11 mouse cellular contexts compared by ENCODE assay signal in the genomic region with DNA sequence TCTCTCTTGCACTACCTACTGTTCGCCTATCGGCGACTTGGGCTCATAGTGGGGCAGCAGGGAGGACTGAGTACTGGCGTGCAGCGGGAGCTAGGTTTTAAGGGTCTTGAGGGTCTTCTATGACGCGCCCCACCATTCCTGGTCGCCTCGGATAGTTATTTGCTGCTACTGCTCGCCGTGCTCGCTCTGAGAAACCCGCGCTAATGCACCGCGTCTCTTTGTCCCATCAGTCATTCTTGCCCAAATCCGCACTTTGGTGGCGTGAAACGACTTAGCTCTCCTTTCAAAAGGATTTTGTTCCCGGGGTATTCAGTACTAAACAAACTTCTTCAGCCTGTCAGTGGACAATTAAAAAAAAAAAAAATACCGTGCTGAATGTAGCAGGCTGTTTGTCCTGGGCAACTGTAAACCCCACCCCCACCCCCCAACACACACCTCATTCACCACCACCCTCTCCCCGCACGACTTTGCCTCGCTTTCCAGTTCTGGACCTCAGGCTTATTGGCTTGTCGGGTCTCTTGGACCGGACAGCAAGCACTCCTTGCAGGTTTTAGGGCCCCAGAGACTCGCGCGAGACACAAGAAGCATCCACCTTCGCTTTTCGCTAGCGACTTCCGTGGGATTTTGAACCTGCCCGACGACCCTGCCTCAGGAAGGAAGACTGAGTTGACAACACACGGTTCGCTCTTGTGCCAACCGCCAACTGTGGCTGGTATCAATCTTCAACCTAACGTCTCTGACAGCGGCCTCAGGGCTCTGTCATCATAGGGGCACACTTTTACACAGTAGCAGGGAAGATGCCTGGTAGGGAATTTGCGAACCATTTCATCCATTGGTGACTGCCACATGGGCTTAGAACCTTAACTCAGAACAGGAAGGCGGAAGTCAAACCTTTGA. TPM values are rescaled to one million over a fixed set of nuclear protein-coding genes. Genes with fewer than 3 reads are reported as not detected.
A peak's percentile ranks its signal among the peaks of the same experiment; 100 is the strongest.
DNase-seq lines count a peak whose midpoint lies in the region; ATAC-seq and TF ChIP-seq lines count a peak whose summit lies in the region.
"Had no signal": no experiment of that assay in that cellular context is flagged by ENCODE, and none has a peak within 500 bp of the region (broad histone marks: within the 10 kb centered on the region; RNA-seq: fewer than 3 reads in every experiment).

No protein-coding gene starts in this region.

- WGBS in intestine, embryonic 14.5 days = 1% methylated on average over 42 of the region's 42 CpGs
- 2% methylated on average over 42 of the region's 42 CpGs for WGBS in intestine, embryonic 16.5 days
- 1% methylated on average over 42 of the region's 42 CpGs for WGBS in hindbrain, embryonic 14.5 days
- WGBS in stomach, postnatal 0 days = 2% methylated on average over 42 of the region's 42 CpGs

- H3K27me3 ChIP-seq in intestine, embryonic 14.5 days (replicated peaks; ENCODE audit: control insufficient read depth, insufficient read depth, low read length) = peaks cover 100% of the 10 kb centered on the region
- peaks cover 86% of the 10 kb centered on the region for H3K27me3 ChIP-seq in intestine, embryonic 16.5 days (replicated peaks; ENCODE audit: control insufficient read depth, insufficient read depth, low read length)
- peaks cover 99% of the 10 kb centered on the region for H3K27me3 ChIP-seq in hindbrain, embryonic 14.5 days (ENCODE audit: control insufficient read depth, insufficient read depth, low read length)
- H3K27me3 ChIP-seq in stomach, postnatal 0 days (ENCODE audit: control insufficient read depth, insufficient read depth, low read length) = peaks cover 55% of the 10 kb centered on the region

- no peak overlapping the region for H3K4me2 ChIP-seq in intestine, embryonic 14.5 days (ENCODE audit: low read length)
- no peak overlapping the region for H3K4me2 ChIP-seq in intestine, embryonic 16.5 days (ENCODE audit: low read depth, low read length)
- H3K4me2 ChIP-seq in hindbrain, embryonic 14.5 days (replicated peaks) = peak overlapping the region; percentile 49
- no peak overlapping the region for H3K4me2 ChIP-seq in stomach, postnatal 0 days (replicated peaks; ENCODE audit: low read depth)
- H3K4me2 ChIP-seq: liver, embryonic 13.5 days had no signal

- H3K9me3 ChIP-seq in intestine, embryonic 14.5 days (ENCODE audit: control insufficient read depth, low read length) = no peaks in the 10 kb centered on the region
- no peaks in the 10 kb centered on the region for H3K9me3 ChIP-seq in intestine, embryonic 16.5 days (ENCODE audit: control insufficient read depth, low read length)
- no peaks in the 10 kb centered on the region for H3K9me3 ChIP-seq in hindbrain, embryonic 14.5 days (ENCODE audit: control insufficient read depth, low read length)
- H3K9me3 ChIP-seq in stomach, postnatal 0 days (ENCODE audit: control insufficient read depth, low read length) = no peaks in the 10 kb centered on the region
- H3K9me3 ChIP-seq: liver, embryonic 13.5 days had no signal

- no peaks in the 10 kb centered on the region for H3K36me3 ChIP-seq in intestine, embryonic 14.5 days (ENCODE audit: control insufficient read depth, insufficient read depth, low read length)
- no peaks in the 10 kb centered on the region for H3K36me3 ChIP-seq in intestine, embryonic 16.5 days (ENCODE audit: control insufficient read depth, insufficient read depth, low read length)
- no peaks in the 10 kb centered on the region for H3K36me3 ChIP-seq in hindbrain, embryonic 14.5 days (replicated peaks; ENCODE audit: control insufficient read depth, insufficient read depth)
- H3K36me3 ChIP-seq in stomach, postnatal 0 days (ENCODE audit: control insufficient read depth, insufficient read depth, low read length) = no peaks in the 10 kb centered on the region
- H3K36me3 ChIP-seq: liver, embryonic 13.5 days had no signal

- no peak for ATAC-seq in intestine, embryonic 14.5 days (replicated peaks; ENCODE audit: low FRiP score, low TSS enrichment, low read depth)
- no peak for ATAC-seq in intestine, embryonic 16.5 days
- ATAC-seq in hindbrain, embryonic 14.5 days (ENCODE audit: low FRiP score) = no peak
- ATAC-seq in stomach, postnatal 0 days (ENCODE audit: low FRiP score, low TSS enrichment) = no peak

- H3K27ac ChIP-seq in intestine, embryonic 14.5 days (ENCODE audit: low read depth) = no peak overlapping the region
- H3K27ac ChIP-seq in intestine, embryonic 16.5 days (ENCODE audit: low read length) = no peak overlapping the region
- no peak overlapping the region for H3K27ac ChIP-seq in hindbrain, embryonic 14.5 days
- H3K27ac ChIP-seq in stomach, postnatal 0 days (replicated peaks) = no peak overlapping the region
- H3K27ac ChIP-seq: liver, embryonic 13.5 days had no signal

- H3K4me3 ChIP-seq in intestine, embryonic 14.5 days (ENCODE audit: low read depth, low read length) = no peak overlapping the region
- H3K4me3 ChIP-seq in intestine, embryonic 16.5 days (ENCODE audit: low read length) = no peak overlapping the region
- H3K4me3 ChIP-seq in hindbrain, embryonic 14.5 days (replicated peaks; ENCODE audit: low read length) = peak overlapping the region; percentile 17
- H3K4me3 ChIP-seq in stomach, postnatal 0 days (ENCODE audit: low read depth, low read length) = no peak overlapping the region
- H3K4me3 ChIP-seq: liver, embryonic 13.5 days had no signal

- no peak overlapping the region for H3K9ac ChIP-seq in intestine, embryonic 14.5 days (ENCODE audit: low read length)
- no peak overlapping the region for H3K9ac ChIP-seq in intestine, embryonic 16.5 days (ENCODE audit: low read depth, low read length)
- no peak overlapping the region for H3K9ac ChIP-seq in hindbrain, embryonic 14.5 days
- no peak overlapping the region for H3K9ac ChIP-seq in stomach, postnatal 0 days (ENCODE audit: low read length)
- H3K9ac ChIP-seq: liver, embryonic 13.5 days had no signal

- no peak for TF ChIP-seq EP300 in stomach, postnatal 0 days (optimal IDR thresholded peaks at IDR 0.05)

- peak; percentile 61 for DNase-seq in intestine, embryonic 14.5 days (ENCODE audit: low spot score)
- peak; percentile 72 for DNase-seq in brain, embryonic 14.5 days (ENCODE audit: low read depth)
- DNase-seq in hindbrain, embryonic 14.5 days (ENCODE audit: low spot score) = no peak
- peak; percentile 69 for DNase-seq in neural tube, embryonic 10.5 days (ENCODE audit: extremely low spot score, low spot score)
- DNase-seq in stomach, postnatal 0 days (ENCODE audit: low spot score) = no peak
- DNase-seq in spleen, postnatal 10 days (ENCODE audit: low spot score in 2 of 2) = no peak
- DNase-seq in right cerebral cortex, postnatal 14 days = no peak
- DNase-seq: cerebellum, adult 11-12 months; liver, embryonic 13.5 days; right cerebral cortex, adult 18-20 months had no signal

- TF ChIP-seq CTCF in brain, embryonic 14.5 days (IDR thresholded peaks at IDR 0.05; ENCODE audit: borderline replicate concordance, extremely low read depth, insufficient read depth, insufficient read length) = no peak
- no peak for TF ChIP-seq CTCF in stomach, postnatal 0 days (IDR thresholded peaks at IDR 0.05; ENCODE audit: low read depth)

- no peaks in the 10 kb centered on the region for H3K4me1 ChIP-seq in intestine, embryonic 14.5 days (replicated peaks; ENCODE audit: control insufficient read depth, insufficient read depth, low read length)
- no peaks in the 10 kb centered on the region for H3K4me1 ChIP-seq in intestine, embryonic 16.5 days (ENCODE audit: control insufficient read depth, insufficient read depth, low read length)
- peaks cover 2% of the 10 kb centered on the region; the same call in 1 of the 2 replicates for H3K4me1 ChIP-seq in hindbrain, embryonic 14.5 days (replicated peaks; ENCODE audit: control insufficient read depth, insufficient read depth, low read length)
- no peaks in the 10 kb centered on the region for H3K4me1 ChIP-seq in stomach, postnatal 0 days (replicated peaks; ENCODE audit: control insufficient read depth, insufficient read depth)
- H3K4me1 ChIP-seq: liver, embryonic 13.5 days had no signal

- TF ChIP-seq POLR2A in brain, embryonic 14.5 days (IDR thresholded peaks at IDR 0.05; ENCODE audit: borderline replicate concordance, extremely low read depth, insufficient read depth, insufficient read length, poor library complexity, severe bottlenecking) = no peak

RNA-seq across cellular contexts. Expression of gene Foxb1, which starts 4.1 kb away (rescaled TPM):
- polyA plus RNA-seq in intestine, embryonic 14.5 days (2014; fragmentation: Nextera tagmentation; extraction: Ambion mirVana) = not detected in 2 replicates
- polyA plus RNA-seq in intestine, embryonic 16.5 days (2015; fragmentation: Nextera tagmentation; extraction: Ambion mirVana) = not detected in 2 replicates
- polyA plus RNA-seq in brain, embryonic 14.5 days (2012; rRNA removed) = 10.1 and 14.1 TPM in 2 replicates
- polyA plus RNA-seq in hindbrain, embryonic 14.5 days (2014; fragmentation: Nextera tagmentation; extraction: Ambion mirVana) = 5.2 and 6.1 TPM in 2 replicates
- 0.04 TPM in 1 of 2 replicates, not detected in the other for polyA plus RNA-seq in stomach, postnatal 0 days (2015; fragmentation: Nextera tagmentation; extraction: Ambion mirVana)
- polyA plus RNA-seq: liver, embryonic 13.5 days had no signal

Comparison
In these comparisons a context has a peak if more than half of its experiments do, and no peak if none do; other contexts are left out.
1. DNase-seq: peak in intestine, embryonic 14.5 days (single experiment), brain, embryonic 14.5 days (single experiment) and neural tube, embryonic 10.5 days (single experiment); none in hindbrain, embryonic 14.5 days (single experiment), stomach, postnatal 0 days (single experiment), spleen, postnatal 10 days (0 of 2) and right cerebral cortex, postnatal 14 days (single experiment).